Mouse (Mus musculus) layer of hippocampus, adult 2 months (tissue): ENCODE results near the gene Cdc7. TPM values are rescaled to one million over a fixed set of nuclear protein-coding genes. Genes with fewer than 3 reads are reported as not detected.

Experiments
- DNase-seq, 2 experiments: peaks; one replicate each; pipeline ENCODE4 v3.0.0; 2022; ENCODE audit warnings: low spot score in 2 of 2
- H3K27ac ChIP-seq: fragments of 200-600 bp; 2 replicates; pipeline ENCODE4 v1.8.1; 2022
- H3K4me3 ChIP-seq: fragments of 200-600 bp; 2 replicates; pipeline ENCODE4 v1.8.1; 2022; ENCODE audit warnings: mild to moderate bottlenecking
- CTCF ChIP-seq: fragments of 200-600 bp; conservative IDR thresholded peaks from 2 replicates; pipeline ENCODE4 v1.8.1; 2022; ENCODE audit warnings: antibody characterized with exemption, mild to moderate bottlenecking, moderate library complexity
- total RNA-seq, 2 experiments: library from RNA; stranded (reverse); gene quantifications; 2 replicates each; pipeline ENCODE4 v1.2.3; 2021

Cdc7 gene
- total RNA-seq, 2 experiments from 2014 or later, result 18.9 to 19.7 TPM

DNA sequence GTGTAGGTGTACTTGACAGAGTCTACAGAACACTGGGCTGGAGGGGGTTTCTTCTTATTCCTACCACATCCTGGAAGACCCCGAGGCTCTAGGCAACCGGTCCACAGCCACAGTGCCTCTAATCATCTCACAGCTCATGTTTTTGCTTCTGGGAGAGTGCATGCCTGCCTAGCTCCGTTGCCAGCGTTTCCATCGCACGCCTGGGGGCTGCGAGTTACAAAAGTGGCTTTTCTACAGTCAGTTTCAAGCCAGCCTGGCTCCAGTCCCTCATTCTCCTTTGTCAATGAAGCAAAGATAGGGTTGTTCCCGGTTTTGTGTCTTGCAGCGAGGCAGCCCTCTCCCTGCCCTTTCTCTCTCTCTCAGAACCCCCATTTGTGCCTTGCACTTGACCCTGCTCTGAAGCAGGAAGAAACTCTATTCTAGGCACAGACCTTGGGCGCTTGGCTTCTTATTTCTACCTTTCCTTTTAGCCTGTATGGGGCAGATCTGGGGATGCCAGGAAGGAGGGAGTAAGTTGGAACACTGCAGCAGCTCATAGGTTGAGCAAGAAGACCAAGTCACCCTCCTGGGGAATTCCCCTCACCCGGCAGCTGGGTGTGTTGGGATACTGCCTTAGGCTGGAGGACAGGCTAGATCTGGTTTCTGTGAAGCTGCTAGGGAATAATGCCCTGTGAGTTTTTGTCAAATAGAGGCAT is 37.4 kb downstream of the Cdc7 start:
- no peak overlapping the region for H3K27ac ChIP-seq
- no peak for DNase-seq
- no peak overlapping the region for H3K4me3 ChIP-seq
- TF ChIP-seq CTCF, result no peak

DNA sequence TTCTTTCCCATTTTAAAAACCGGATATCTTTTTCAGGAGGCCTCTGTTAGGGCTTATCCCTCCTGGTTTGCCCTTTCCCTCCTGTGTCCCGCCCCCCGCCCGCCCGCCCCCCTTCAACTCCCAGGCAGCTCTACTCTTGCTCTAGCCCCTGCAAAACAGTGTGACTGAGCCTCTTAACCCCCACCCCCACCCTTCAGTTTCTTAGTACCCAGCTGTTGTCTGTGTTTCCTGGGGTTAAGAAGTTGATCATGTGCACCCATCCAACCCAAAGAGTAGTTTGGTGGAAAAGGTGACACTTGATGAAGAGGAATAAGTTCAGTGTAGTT is 37.9 kb downstream of the Cdc7 start:
- no peak for DNase-seq
- no peak for TF ChIP-seq CTCF
- Histone ChIP-seq H3K27ac (no peak overlapping the region), H3K4me3 (no peak overlapping the region)

DNA sequence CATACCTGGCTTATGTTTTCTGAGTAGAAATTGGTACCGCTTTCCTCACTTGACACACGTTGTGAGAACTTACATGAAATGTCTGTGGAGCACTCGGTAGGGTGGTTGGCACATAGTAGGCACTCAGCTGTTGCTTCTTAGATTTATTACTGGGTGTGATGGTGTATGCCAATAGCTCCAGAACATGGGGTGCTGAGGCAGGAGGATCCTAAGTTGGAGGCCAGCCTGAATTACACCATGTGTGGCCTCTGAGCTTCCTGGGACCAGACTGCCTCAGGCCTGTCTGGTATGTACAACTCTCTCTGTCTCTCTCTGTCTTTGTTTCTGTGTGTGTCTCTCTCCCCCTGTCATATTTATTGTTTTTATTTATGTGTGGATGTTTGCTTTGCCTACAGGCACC is 45.6 kb downstream of the Cdc7 start:
- no peak overlapping the region for H3K27ac ChIP-seq
- no peak for TF ChIP-seq CTCF
- no peak for DNase-seq

DNA sequence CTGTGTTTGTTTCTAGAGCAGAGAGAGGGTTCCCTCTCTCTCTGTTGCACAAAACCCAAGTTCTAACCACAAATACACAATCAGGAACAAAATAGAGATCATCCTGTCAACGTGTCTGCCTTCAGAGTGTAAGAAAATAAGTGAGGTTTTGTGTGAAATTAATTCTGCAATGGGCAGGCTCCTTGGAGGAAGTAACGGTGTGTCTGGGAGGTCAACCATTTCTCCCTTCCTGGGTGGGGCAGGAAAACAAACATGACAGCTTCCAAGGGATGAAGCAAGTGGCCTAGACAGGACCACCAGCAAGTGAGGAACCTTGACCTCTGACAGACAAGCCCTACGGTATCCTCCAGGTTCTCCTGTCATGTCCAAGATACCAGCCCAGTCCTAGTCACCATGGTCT is 46.2 kb downstream of the Cdc7 start:
- no peak for DNase-seq
- TF ChIP-seq CTCF, result no peak
- H3K27ac ChIP-seq, result no peak overlapping the region
- H3K4me3 ChIP-seq, result no peak overlapping the region

More for the DNA sequence above, 45.6 kb downstream of the Cdc7 start:
- H3K4me3 ChIP-seq, result no peak overlapping the region

DNA sequence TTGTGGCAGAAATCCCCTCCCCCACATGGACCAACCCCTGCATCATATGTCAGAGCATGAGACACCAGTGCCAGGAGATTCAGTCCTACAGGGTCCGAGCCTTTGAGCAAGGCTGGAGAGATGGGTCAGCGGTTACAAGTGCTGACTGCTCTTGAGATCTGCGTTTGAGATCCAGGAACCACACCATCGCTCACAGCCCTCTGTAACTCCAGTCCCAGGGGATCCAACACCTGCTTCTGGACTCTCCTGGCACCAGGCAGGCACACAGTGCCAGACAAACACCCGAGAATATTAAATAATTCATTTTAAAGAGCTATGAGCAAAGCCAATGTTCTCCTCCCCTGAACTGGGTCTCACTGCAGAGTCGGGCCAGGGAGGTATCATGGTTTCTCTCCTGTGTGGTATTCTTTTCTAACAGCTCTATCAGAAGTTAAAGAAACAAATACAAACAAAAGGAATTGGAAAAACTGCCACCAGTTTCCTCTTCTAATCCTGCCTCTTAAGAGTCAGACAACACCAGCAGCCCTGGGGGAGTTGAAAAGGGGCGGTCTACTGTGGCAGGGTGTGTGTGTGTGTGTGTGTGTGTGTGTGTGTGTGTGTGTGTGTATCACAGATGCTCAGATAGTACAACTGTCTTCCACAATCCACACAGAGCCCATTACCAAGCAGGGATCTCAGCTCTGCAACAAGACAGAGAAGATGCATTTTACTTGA is 47.4 kb downstream of the Cdc7 start:
- H3K27ac ChIP-seq, result no peak overlapping the region
- H3K4me3 ChIP-seq, result no peak overlapping the region
- no peak for DNase-seq
- TF ChIP-seq CTCF, result no peak

DNA sequence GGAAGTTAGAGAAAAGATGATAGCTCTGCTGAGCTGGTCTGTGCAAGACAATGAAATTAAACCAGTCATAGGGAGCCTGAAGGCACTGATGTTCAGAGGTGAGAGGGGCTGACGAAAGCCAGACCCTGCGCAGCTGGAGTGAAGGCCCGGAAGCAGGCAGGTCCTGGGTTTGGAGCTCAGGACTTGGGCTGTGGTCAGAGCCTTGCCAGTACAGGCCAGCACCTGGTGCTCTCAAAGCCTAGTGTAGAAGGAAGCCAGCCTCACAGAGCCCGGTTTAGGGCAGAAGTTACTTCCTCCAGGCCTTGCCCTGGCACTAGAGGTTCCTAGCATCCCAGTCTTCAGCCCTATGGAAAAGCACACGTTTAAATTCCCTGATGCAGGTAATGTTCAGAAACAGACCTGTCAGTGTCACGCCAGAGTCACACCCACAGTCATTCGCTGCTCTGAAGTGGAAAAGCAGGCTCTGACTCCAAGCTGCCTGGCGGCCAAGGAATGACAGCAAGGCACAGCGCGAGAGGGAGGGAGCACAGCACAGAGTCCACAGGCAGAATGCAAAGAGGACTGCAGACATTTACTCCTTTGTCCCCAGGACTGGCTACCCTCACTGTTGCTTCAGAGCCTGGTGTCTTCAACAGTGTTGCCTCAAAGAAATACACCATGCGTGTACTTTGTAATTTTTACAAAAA is 48.1 kb downstream of the Cdc7 start:
- no peak for DNase-seq
- no peak overlapping the region for H3K27ac ChIP-seq
- no peak for TF ChIP-seq CTCF
- no peak overlapping the region for H3K4me3 ChIP-seq

DNA sequence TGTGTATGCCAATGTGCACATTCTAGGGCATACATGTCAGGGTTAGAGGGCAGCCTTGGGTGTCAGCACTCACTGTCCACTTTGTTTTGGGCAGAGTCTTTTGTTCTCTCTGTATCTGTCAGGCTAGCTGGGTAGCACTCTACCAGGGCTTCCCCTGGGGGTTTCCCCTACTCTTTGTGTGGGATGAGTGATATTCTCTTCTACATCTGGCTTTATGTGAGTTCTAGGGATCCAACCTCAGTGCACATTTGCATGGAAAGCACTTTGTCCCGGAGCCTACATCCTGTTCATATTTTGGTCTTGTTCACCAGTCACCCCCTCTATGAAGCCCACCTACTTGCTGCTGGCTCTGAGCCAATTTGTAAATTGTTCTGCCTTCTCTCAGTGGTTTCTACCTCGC is 49.3 kb downstream of the Cdc7 start:
- no peak for DNase-seq
- Histone ChIP-seq H3K4me3 (no peak overlapping the region), H3K27ac (no peak overlapping the region)
- TF ChIP-seq CTCF, result no peak

DNA sequence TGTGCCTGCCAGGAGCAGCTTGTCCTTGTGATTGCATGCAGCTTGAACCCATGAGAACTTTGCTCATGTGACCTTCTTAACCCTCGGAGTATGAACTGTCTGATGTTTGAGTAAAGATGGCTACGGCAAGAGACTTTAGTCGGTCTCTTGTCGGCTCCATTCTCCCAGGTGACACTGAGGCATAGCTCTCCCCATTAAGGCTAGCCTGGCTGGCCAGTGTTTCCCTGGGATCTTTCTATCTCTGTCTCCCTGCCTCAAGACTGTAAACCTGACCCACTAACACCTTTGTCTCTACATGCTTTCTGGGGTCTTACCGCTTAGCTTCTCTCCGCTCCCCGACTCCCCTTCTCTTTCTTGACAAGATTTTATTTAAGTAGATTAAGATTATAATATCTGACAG is 50.0 kb downstream of the Cdc7 start:
- no peak overlapping the region for H3K27ac ChIP-seq
- TF ChIP-seq CTCF, result no peak
- no peak for DNase-seq
- H3K4me3 ChIP-seq, result no peak overlapping the region

DNA sequence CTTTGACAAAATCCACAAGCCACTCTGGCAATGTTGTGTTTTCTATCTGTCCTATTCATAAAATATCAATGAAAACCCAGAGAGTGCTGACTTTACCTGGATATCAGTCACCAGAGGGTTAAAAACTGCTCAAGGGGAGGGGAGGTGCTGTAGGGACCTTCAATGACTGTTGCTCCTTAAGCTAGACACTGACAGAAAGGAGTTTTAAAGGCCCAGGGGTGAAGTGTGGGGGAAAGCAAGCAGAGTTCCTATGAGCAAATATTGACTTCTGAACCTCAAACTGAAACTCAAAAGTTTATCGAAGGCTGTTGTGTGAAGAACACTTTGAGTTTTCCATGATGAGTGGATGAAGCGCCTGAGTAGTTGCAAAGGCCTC is 50.9 kb downstream of the Cdc7 start:
- Histone ChIP-seq H3K27ac (no peak overlapping the region), H3K4me3 (no peak overlapping the region)
- no peak for DNase-seq
- TF ChIP-seq CTCF, result no peak

DNA sequence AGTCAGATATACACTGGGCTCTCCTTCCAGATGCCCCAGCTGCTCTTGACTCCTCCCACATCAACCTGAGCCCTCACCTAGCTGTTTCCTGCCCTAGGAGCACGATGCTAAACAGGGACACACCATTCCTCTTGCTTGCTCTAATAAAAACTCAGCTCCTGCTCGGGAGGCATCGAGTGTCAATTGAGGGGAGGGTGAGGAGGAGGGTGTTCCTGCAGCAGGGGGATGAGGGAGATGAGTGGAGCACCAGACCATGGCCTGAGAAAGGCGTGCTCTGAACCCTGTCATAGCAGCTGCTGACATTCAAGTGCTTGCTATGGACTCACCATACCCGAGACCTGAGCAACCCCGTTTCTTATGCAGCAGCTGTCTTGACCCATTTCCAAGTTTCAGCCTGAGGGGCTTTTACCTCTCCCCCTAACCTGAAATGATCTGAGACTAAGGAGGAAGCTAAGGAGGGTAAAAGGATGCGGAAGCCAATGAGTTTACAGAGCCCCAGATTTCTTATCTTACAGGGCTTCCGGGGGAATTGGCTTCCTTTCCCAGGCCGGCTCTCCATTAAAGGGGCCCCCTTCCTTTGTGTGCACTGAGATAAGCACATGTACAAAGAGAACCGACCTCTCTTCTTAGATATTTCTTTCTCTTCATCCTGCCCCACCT is 51.4 kb downstream of the Cdc7 start:
- Histone ChIP-seq H3K27ac (no peak overlapping the region), H3K4me3 (no peak overlapping the region)
- TF ChIP-seq CTCF, result no peak
- DNase-seq, result no peak

DNA sequence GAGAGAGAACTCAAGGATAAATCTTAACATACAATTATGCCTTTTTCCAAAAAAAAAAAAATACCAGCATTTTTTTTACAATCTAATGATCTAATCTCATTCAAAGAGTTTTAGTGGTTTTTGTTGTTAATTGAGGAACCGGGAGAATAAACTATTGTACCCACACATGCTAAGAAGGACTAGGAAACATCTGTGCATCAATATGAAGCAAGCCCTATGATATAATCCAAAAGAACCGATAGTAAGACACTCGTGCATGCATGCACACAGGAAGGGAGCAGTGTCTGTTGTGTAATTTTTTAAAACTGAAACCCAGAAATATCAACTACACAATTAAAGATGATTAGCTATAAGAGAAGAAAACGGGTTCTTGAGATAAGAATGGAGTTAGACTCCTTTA is 52.4 kb downstream of the Cdc7 start:
- no peak for TF ChIP-seq CTCF
- Histone ChIP-seq H3K4me3 (no peak overlapping the region), H3K27ac (no peak overlapping the region)

DNA sequence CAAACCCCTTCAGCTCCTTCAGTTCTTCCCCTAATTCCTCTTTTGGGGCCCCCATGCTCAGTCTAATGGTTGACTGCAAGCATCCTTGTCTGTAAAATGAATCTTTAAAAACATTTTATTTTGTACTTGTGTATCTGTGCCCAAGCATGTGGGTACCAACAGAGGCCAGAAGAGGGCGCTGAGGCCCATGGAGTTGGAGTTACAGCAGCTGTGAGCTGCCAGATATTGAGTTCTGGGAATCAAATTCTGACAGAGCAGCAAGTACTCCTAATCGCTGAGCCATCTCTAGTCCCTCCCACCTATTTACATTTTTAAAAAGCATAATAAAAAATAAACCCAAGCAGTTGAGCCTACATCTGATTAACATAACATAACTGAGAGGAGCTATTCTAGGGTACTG is 53.4 kb downstream of the Cdc7 start:
- Histone ChIP-seq H3K4me3 (no peak overlapping the region), H3K27ac (no peak overlapping the region)
- peak; percentile 52 for TF ChIP-seq CTCF
- no peak for DNase-seq

More for the DNA sequence above, 52.4 kb downstream of the Cdc7 start:
- DNase-seq, result no peak

DNA sequence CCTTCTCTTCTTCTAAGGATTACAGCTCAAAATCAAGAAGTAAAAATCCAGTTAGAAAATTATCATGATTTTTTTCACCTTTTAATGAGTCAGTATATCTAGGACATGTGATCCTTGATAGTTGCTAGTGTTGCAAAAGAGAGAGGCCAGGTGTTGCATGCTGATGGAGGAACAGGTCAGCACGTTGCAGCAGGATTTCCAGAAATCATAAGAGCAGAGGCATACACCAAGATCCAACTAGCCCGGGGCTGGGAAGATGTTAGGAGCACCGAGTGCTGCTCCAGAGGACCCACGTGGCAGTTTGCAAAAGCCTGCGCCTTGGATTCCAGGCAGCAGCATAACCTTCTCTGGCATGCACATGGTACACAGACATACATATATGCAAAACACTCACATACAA is 54.9 kb downstream of the Cdc7 start:
- no peak for TF ChIP-seq CTCF
- DNase-seq, result no peak
- no peak overlapping the region for H3K4me3 ChIP-seq
- H3K27ac ChIP-seq, result no peak overlapping the region

DNA sequence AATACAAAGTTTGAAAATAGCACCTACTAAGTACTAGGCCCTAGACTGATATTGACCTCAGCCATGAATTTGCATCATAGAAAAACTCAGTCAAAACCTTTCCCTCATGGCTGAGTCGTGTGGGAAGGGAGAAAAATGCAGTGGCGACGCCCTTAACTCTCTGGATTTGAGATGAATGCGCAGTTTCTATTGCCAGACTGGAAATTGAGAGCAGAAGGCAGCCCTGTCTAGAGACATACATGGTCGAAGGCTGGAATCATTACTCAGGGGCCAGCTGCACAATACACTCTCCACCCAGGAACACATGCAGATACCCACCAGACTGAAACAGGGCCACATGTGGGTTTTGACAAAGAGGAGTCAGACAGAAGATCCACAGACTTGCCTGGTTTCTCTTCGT is 55.8 kb downstream of the Cdc7 start:
- no peak for DNase-seq
- H3K27ac ChIP-seq, result no peak overlapping the region; the same call in 1 of the 2 replicates
- TF ChIP-seq CTCF, result no peak
- no peak overlapping the region for H3K4me3 ChIP-seq
